Mouse (Mus musculus) ES-E14 (cell line): ENCODE measurements around the gene Atrip. TPM values are rescaled to one million over a fixed set of nuclear protein-coding genes. Genes with fewer than 3 reads are reported as not detected.

ENCODE experiments used
- DNase-seq: peaks from one replicate; pipeline ENCODE4 v3.0.0-alpha.2; 2013; ENCODE audit warnings: low read depth, low spot score
- H3K27ac ChIP-seq: 2 replicates; pipeline ENCODE4 v1.5.1; 2012; ENCODE audit warnings: low read depth, mild to moderate bottlenecking, low read length, moderate library complexity, mixed read lengths; ENCODE audit not compliant: poor library complexity, insufficient read depth, severe bottlenecking
- H3K36me3 ChIP-seq: 2 replicates; pipeline ENCODE4 v1.6.1; 2012; ENCODE audit warnings: mild to moderate bottlenecking, low read length, moderate library complexity, mixed read lengths; ENCODE audit not compliant: control insufficient read depth, poor library complexity, insufficient read depth, severe bottlenecking
- H3K4me1 ChIP-seq, 2 experiments: fragments of 150-350 bp in 1 of 2; sonication (generic) in 1 of 2; 2 replicates each; pipeline ENCODE4 v1.6.1; 2012; ENCODE audit warnings: low read length in 2 of 2, mild to moderate bottlenecking in 1 of 2, mixed read lengths in 1 of 2; ENCODE audit not compliant: control insufficient read depth in 2 of 2, insufficient read depth in 2 of 2, poor library complexity in 1 of 2
- H3K4me3 ChIP-seq, 2 experiments: fragments of 150-350 bp in 1 of 2; sonication (generic) in 1 of 2; 2 replicates each; pipeline ENCODE4 v1.5.1; 2012; ENCODE audit warnings: low read length in 2 of 2, low read depth in 1 of 2, mild to moderate bottlenecking in 1 of 2, mixed read lengths in 1 of 2; ENCODE audit not compliant: insufficient read depth in 1 of 2, poor library complexity in 1 of 2, severe bottlenecking in 1 of 2
- H3K9ac ChIP-seq: 2 replicates; pipeline ENCODE4 v1.6.1; 2012; ENCODE audit warnings: low read depth, mild to moderate bottlenecking, low read length, mixed read lengths; ENCODE audit not compliant: poor library complexity, insufficient read depth, severe bottlenecking
- H3K9me3 ChIP-seq: fragments of 150-350 bp; sonication (generic); 2 replicates; pipeline ENCODE4 v1.6.1; 2012; ENCODE audit warnings: low read depth, mild to moderate bottlenecking, low read length; ENCODE audit not compliant: control insufficient read depth, insufficient read depth
- CHD2 ChIP-seq: IDR thresholded peaks from 2 replicates; pipeline ENCODE4 v1.6.1; 2014; ENCODE audit warnings: mild to moderate bottlenecking, low read depth, low read length, inconsistent platforms
- HCFC1 ChIP-seq: IDR thresholded peaks from 2 replicates; pipeline ENCODE4 v1.6.1; 2012; ENCODE audit warnings: low read length, inconsistent platforms, borderline replicate concordance; ENCODE audit not compliant: insufficient read depth
- MAFK ChIP-seq: IDR thresholded peaks from 2 replicates; pipeline ENCODE4 v1.6.1; 2014; ENCODE audit warnings: mild to moderate bottlenecking, low read depth, low read length, inconsistent platforms; ENCODE audit not compliant: insufficient read depth
- ZC3H11A ChIP-seq: IDR thresholded peaks from 2 replicates; pipeline ENCODE4 v1.6.1; 2012; ENCODE audit warnings: low read depth, mild to moderate bottlenecking, inconsistent platforms, low read length, borderline replicate concordance
- ZNF384 ChIP-seq: IDR thresholded peaks from 2 replicates; pipeline ENCODE4 v1.6.1; 2012; ENCODE audit warnings: low read depth, low read length, inconsistent platforms
- in situ Hi-C, 2 experiments: fragments of 600-800 bp; cut with MboI; formaldehyde crosslinking; loops; one replicate each; pipeline ENCODE4 v1.15.1; 2025; ENCODE audit warnings: low sequenced_read_pairs in 2 of 2, inconsistent platforms in 1 of 2; ENCODE audit not compliant: unreplicated experiment in 2 of 2
- total RNA-seq: library from RNA; depleted of rRNA; stranded (reverse); fragments of 300-350 nt; gene quantifications from 2 replicates; pipeline ENCODE4 v1.2.3, GENCODE M21; 2012

The Atrip gene
- total RNA-seq, 1 experiment = 17.1 TPM

DNA sequence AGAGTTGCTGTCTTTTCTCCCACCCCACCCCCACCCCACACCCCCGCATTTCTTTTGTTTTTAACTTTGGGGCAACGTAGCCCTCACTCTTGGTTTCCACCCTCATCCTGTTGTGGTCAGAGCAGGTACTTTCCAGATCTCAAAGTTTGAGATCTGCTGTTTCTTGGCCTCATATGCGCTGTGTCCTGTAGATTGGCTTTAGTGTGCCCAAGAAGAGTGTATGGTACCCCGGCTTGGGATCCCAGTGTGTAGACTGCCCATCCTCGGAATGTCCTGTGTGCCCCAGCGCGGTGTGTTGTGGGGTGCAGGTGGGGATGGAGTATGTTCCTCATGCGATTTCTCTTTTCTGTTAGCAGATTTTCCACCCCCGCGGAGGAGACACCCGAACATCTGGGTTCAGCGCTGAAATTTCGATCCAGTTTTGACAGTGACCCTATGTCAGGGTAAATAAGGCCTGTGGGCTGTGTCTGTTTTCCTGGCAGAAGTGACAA is 22.9 kb downstream of the Atrip start:
- peaks cover 0 to 26% of the 10 kb centered on the region in 2 experiments; a peak in 2 of 4 replicates for H3K4me1 ChIP-seq
- in situ Hi-C loops = no loop called here
- H3K9me3 ChIP-seq = no peaks in the 10 kb centered on the region
- peaks cover 6% of the 10 kb centered on the region; the same call in 1 of the 2 replicates for H3K36me3 ChIP-seq
- no peak for TF ChIP-seq HCFC1
- no peak for TF ChIP-seq MAFK
- no peak for TF ChIP-seq ZC3H11A
- TF ChIP-seq ZNF384 = no peak
- TF ChIP-seq CHD2 = no peak
- no peak for DNase-seq
- H3K9ac ChIP-seq = no peak overlapping the region
- no peak overlapping the region; the same call in 1 of the 2 replicates for H3K27ac ChIP-seq
- H3K4me3 ChIP-seq = no peak overlapping the region

DNA sequence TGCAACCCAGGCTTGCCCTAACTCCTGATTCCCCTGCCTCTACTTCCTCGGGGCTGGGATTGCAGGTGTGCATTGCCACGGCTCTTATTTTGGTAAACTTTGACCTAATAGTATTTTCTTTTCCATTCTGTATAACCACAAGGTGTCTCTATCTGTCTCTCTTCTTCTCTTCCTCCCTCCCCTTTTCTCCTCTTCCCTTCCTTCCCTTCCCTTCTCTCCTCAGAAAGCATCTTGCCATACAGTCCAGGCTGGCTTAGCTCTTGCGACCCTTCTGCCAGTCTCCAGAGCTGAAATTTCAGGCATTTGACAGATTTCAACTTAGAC is 23.3 kb downstream of the Atrip start:
- peaks cover 6% of the 10 kb centered on the region; the same call in 1 of the 2 replicates for H3K36me3 ChIP-seq
- in situ Hi-C loops = no loop called here
- H3K9me3 ChIP-seq = no peaks in the 10 kb centered on the region
- H3K4me1 ChIP-seq = peaks cover 0 to 26% of the 10 kb centered on the region in 2 experiments; a peak in 2 of 4 replicates
- no peak overlapping the region for H3K4me3 ChIP-seq
- H3K9ac ChIP-seq = no peak overlapping the region
- no peak overlapping the region for H3K27ac ChIP-seq
- no peak for DNase-seq
- no peak for TF ChIP-seq ZNF384
- TF ChIP-seq HCFC1 = no peak
- TF ChIP-seq ZC3H11A = no peak
- TF ChIP-seq CHD2 = no peak
- TF ChIP-seq MAFK = no peak

DNA sequence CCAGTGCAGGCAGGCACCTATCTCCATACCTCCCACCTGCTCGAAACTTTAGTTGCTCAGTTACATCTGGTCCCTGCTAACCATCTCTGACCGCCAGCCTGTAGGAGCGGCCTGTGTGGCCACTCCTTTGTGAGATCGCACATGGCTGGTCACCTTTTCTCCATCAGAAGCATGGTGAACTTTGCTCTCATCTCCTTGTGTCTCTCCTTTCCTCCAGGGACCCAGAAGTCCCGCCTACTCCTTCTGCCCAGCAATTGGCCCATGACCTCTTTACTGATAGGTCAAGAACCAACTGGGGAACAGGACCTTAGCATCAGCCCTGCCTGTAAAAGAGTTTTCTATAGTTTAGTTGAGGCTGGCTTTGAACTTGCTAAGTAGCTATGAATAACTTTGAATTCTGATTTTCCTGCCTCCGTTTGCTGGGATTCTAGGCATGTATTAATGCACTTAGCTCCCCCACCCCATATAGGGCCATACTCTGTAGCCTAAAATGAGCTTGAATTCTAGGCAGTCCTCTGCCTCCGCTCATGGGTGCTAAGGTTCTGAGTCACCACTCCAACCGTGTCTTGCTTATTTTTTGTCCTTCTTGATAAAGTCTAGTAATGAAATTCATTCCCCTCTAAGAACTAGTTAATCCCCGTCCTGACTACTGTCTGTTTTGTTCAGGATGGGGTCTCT is 23.8 kb downstream of the Atrip start:
- Histone ChIP-seq H3K9me3 (no peaks in the 10 kb centered on the region), H3K27ac (peak overlapping the region; percentile 17; the same call in 1 of the 2 replicates), H3K4me3 (peak overlapping the region; percentile 64), H3K9ac (peak overlapping the region; percentile 68), H3K36me3 (peaks cover 6% of the 10 kb centered on the region; the same call in 1 of the 2 replicates), H3K4me1 (peaks cover 0 to 23% of the 10 kb centered on the region in 2 experiments; a peak in 2 of 4 replicates)
- TF ChIP-seq CHD2 = peak; percentile 61; the same call in 1 of the 2 replicates
- no peak for TF ChIP-seq MAFK
- in situ Hi-C loops = no loop called here
- DNase-seq = no peak

DNA sequence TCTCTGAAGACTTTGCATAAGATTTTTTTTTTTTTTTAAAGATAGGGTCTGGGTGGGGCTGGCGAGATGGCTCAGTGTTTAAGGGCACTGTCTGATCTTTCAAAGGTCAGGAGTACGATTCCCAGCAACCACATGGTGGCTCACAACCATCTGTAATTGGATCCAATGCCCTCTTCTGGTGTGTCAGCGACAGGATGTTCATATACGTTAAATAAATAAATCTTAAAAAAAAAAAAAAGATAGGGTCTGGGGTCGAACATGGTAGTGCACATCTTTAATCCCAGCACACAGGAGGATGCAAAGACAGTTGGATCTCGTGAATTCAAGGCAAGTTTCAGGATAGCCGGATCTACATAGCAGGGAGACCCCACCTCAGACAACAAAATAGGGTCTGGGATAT is 24.6 kb downstream of the Atrip start:
- TF ChIP-seq CHD2 (no peak), ZNF384 (0 out of 2 replicates have a peak, but pooled peaks have one; percentile 22), ZC3H11A (no peak), MAFK (no peak)
- in situ Hi-C loops = no loop called here
- Histone ChIP-seq H3K4me3 (peak overlapping the region; percentile 64; a peak in 2 of 4 replicates), H3K9me3 (no peaks in the 10 kb centered on the region), H3K9ac (no peak overlapping the region; the same call in 1 of the 2 replicates), H3K4me1 (peaks cover 0 to 17% of the 10 kb centered on the region in 2 experiments; a peak in 2 of 4 replicates), H3K36me3 (peaks cover 6% of the 10 kb centered on the region; the same call in 1 of the 2 replicates), H3K27ac (no peak overlapping the region; the same call in 1 of the 2 replicates)
- DNase-seq = no peak
